Mouse (Mus musculus): Measurements from ENCODE around the gene Pgpep1. TPM values are rescaled to one million over a fixed set of nuclear protein-coding genes. Genes with fewer than 3 reads are reported as not detected.
A peak's percentile ranks its signal among the peaks of the same experiment; 100 is the strongest.

Gene Pgpep1
- polyA plus RNA-seq, 1 experiment from 2014 or later: 18.9 TPM

DNA sequence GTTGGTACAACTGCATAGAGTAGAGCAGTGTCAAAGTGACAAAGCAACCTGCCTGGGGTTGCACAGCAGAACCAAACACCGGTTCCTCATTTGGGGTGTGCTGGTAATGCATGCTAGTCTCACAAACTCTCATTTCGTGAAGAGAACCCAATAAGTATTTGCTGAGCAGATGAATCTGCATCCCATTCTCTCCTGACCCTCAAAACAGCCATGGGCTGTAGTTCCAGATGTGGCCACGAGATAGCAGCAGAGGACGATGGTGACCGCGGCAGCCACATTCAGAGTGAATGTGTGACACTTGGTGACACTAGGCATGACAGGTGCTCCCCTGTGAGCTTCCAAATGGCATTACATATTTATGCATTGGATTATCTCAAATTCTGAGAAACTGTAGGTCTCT lies 48.3 kb downstream of the Pgpep1 start:
- H3K9ac ChIP-seq (ENCODE audit: low read depth, low read length): peak overlapping the region; percentile 74
- peak overlapping the region; percentile 67 for H3K4me3 ChIP-seq (ENCODE audit: low read depth, low read length)
- WGBS (ENCODE audit: insufficient replicate concordance): 0% methylated on average over 6 of the region's 6 CpGs
- H3K27me3 ChIP-seq (ENCODE audit: control insufficient read depth, insufficient read depth, low read depth, low read length): peaks cover 12% of the 10 kb centered on the region
- peak overlapping the region; percentile 93 for H3K4me2 ChIP-seq (ENCODE audit: low read depth, low read length)
- no peaks in the 10 kb centered on the region for H3K9me3 ChIP-seq (replicated peaks; ENCODE audit: control insufficient read depth, low read length)
- peak; percentile 24; the same call in 1 of the 2 replicates for ATAC-seq (ENCODE audit: low read depth)
- H3K4me1 ChIP-seq (ENCODE audit: control insufficient read depth, low read depth, low read length): peaks cover 58% of the 10 kb centered on the region
- H3K27ac ChIP-seq (ENCODE audit: low read length): peak overlapping the region; percentile 78
- H3K36me3 ChIP-seq (ENCODE audit: control insufficient read depth, insufficient read depth): no peaks in the 10 kb centered on the region

DNA sequence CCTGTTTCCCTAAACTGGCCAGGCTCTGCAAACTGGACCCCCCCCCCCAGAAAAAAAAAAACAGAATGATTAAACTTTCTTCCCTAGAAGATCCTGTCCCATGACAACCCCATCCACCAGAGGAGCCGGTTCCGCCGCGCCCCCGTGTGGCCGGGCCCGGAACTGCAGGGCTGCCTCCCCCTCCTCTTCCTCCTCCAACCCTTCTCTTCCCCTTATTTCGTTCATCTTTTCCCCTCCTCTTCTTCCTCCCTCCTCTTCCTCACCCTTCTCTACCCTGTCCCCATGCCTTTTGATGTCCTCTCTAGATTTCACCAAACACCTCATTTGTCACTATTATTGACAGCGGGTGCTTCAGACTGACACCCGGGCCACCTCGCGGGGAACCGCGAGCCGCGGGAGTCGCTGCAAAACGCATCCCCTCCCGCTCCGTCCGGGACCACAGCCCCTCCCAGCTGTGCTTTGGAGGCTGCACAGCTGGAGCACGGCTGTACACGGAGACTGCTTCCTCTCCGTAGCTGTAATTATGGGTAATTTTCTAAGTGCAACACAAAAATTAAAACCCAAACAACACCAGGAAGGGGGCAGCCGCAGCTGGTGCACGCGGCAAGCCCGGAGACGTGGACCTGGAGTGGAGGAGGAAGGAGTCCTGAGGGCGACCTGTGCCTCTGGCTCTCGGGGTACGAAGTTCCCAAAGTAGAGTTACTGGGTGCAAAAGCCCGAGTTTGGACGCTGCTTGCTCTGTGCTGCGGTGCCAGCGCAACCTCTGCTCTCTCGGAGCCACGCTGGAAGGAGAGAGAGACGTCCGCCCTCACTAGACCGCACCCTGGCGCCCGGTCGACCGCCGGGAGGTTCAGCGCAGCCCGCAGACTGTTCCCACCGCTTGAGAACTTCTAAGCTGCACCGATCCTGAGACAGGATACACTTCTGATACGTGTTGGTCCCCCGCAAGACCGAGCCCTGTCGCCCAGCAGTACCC lies 49.1 kb downstream of the Pgpep1 start:
- Histone ChIP-seq H3K27ac (ENCODE audit: low read length) (peak overlapping the region; percentile 89), H3K4me3 (ENCODE audit: low read depth, low read length) (peak overlapping the region; percentile 67), H3K4me2 (ENCODE audit: low read depth, low read length) (peak overlapping the region; percentile 93), H3K36me3 (ENCODE audit: control insufficient read depth, insufficient read depth) (no peaks in the 10 kb centered on the region), H3K27me3 (ENCODE audit: control insufficient read depth, insufficient read depth, low read depth, low read length) (peaks cover 12% of the 10 kb centered on the region), H3K9me3 (replicated peaks; ENCODE audit: control insufficient read depth, low read length) (no peaks in the 10 kb centered on the region), H3K9ac (ENCODE audit: low read depth, low read length) (peak overlapping the region; percentile 74), H3K4me1 (ENCODE audit: control insufficient read depth, low read depth, low read length) (peaks cover 64% of the 10 kb centered on the region)
- ATAC-seq (ENCODE audit: low read depth): peak; percentile 41
- WGBS (ENCODE audit: insufficient replicate concordance): under 1% methylated on average over 54 of the region's 54 CpGs

DNA sequence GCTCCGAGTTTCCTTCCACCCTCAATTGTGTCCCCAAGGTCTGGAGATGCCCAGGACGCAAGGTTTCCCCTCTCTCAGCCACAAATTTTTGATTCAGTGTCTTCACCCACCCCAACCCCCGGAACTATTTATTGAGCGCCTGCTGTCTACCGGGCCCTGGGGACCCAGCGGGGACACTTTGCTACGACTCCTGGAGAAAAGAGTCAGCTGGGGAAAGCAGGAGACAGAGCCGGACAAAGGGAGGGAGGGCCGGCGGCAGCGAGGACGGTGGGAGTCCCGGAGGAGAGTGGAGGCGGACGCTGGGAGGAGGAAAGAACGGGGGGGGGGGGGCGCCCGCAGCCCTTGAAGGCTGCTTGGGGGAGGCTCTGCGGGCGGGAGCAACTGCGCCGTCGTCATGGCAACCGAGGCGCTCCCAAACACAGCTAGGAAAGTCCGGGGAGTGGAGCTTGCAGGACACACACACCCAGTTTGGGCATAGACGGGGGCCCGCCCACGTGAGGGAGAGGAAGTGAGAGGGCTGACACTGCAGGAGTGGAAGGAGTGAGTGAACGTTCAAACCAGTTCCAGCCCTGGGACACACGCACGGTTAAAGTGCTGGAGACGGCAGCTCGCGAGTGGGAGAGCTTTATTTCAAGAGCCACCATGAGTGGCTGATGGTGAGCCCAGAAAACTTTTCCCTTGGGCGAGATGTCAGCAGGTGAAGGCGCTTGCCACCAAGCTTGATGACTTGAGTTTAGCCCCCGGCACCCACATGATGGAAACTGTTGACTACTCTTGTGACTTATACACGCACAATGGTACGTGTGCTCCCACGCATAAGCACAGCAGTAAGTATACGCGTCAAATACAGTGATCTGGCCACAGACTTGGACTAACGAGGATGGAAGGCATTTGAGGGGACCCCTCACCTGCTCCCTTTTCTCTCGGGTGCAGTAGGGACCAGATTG lies 50.1 kb downstream of the Pgpep1 start:
- H3K36me3 ChIP-seq (ENCODE audit: control insufficient read depth, insufficient read depth): no peaks in the 10 kb centered on the region
- peak; percentile 66 for ATAC-seq (ENCODE audit: low read depth)
- peak overlapping the region; percentile 55 for H3K9ac ChIP-seq (ENCODE audit: low read depth, low read length)
- H3K4me2 ChIP-seq (ENCODE audit: low read depth, low read length): peak overlapping the region; percentile 93
- H3K9me3 ChIP-seq (replicated peaks; ENCODE audit: control insufficient read depth, low read length): no peaks in the 10 kb centered on the region
- peak overlapping the region; percentile 89 for H3K27ac ChIP-seq (ENCODE audit: low read length)
- peaks cover 61% of the 10 kb centered on the region for H3K4me1 ChIP-seq (ENCODE audit: control insufficient read depth, low read depth, low read length)
- WGBS (ENCODE audit: insufficient replicate concordance): under 1% methylated on average over 43 of the region's 45 CpGs
- H3K4me3 ChIP-seq (ENCODE audit: low read depth, low read length): peak overlapping the region; percentile 67
- H3K27me3 ChIP-seq (ENCODE audit: control insufficient read depth, insufficient read depth, low read depth, low read length): peaks cover 12% of the 10 kb centered on the region

DNA sequence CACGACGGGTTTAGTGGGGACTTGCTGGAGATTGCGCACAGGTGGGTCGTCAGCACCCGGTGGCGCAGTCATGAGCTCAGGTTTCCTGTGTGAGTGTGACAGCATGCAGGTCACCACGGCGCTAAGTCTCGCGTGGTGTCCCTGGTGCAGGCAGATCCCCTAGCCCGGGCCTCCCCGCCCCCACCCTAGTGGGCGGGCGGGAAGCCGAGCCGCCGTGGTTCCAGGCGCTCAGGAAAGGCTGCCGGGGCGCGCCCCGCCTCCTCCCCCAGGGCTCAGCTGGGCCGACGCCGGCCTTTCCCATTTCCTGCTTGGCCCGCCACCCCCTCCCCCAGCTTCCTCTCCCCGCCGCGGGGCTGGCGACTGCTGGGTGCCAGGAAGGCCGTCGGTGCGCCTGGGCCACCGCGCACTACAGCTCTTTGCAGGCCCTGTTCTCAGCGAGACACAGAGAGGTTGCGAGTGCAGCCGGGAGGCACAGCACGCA lies 50.8 kb downstream of the Pgpep1 start:
- Histone ChIP-seq H3K36me3 (ENCODE audit: control insufficient read depth, insufficient read depth) (no peaks in the 10 kb centered on the region), H3K9me3 (replicated peaks; ENCODE audit: control insufficient read depth, low read length) (no peaks in the 10 kb centered on the region), H3K4me3 (ENCODE audit: low read depth, low read length) (peak overlapping the region; percentile 67), H3K27ac (ENCODE audit: low read length) (peak overlapping the region; percentile 89), H3K4me1 (ENCODE audit: control insufficient read depth, low read depth, low read length) (peaks cover 60% of the 10 kb centered on the region), H3K9ac (ENCODE audit: low read depth, low read length) (peak overlapping the region; percentile 55), H3K4me2 (ENCODE audit: low read depth, low read length) (peak overlapping the region; percentile 93), H3K27me3 (ENCODE audit: control insufficient read depth, insufficient read depth, low read depth, low read length) (peaks cover 12% of the 10 kb centered on the region)
- 1% methylated on average over 39 of the region's 39 CpGs for WGBS (ENCODE audit: insufficient replicate concordance)
- peak; percentile 48 for ATAC-seq (ENCODE audit: low read depth)

DNA sequence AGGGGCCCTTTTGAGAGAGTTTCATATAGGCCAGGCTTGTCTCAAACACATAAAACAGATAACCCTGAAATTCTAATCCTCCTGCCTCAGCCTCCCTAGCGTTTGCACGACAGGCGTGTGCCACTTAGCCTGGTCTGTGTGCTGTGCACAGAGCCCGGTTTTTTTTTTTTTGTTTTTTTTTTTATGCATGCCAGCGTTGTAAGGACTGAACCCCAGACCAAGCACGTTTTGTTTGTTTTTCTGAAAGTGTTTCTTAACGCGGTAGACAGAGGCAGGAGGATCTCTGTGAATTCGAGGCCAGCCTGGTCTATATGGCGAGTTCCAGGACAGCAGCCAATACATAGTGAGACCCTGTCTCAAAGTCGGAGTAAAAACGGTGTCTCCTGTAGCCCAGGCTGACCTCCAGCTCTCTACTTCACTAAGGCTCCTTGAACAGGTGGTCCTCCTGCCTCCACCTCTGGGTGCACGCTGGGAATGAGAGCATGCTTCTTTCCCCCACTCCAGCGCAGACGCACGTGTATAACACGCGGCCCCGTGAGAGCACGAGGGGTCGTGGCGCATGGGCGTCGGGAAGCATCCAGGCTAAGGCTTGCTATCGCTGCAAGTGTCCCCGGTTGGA lies 51.3 kb downstream of the Pgpep1 start, which contains the start of gene Ssbp4:
Gene Ssbp4 (minus strand): TSS at position 124 of the 619 bp plus-strand sequence.
- peak within 1 kb of the TSS; percentile 81 for H3K9ac ChIP-seq (ENCODE audit: low read depth, low read length)
- peaks cover 12% of the 10 kb centered on the region for H3K27me3 ChIP-seq (ENCODE audit: control insufficient read depth, insufficient read depth, low read depth, low read length)
- no peak for ATAC-seq (ENCODE audit: low read depth)
- H3K27ac ChIP-seq (ENCODE audit: low read length): peak within 1 kb of the TSS; percentile 89
- H3K4me3 ChIP-seq (ENCODE audit: low read depth, low read length): peak within 1 kb of the TSS; percentile 76
- peaks cover 58% of the 10 kb centered on the region for H3K4me1 ChIP-seq (ENCODE audit: control insufficient read depth, low read depth, low read length)
- 2% methylated on average over 26 of the region's 26 CpGs for WGBS (ENCODE audit: insufficient replicate concordance)
- H3K9me3 ChIP-seq (replicated peaks; ENCODE audit: control insufficient read depth, low read length): no peaks in the 10 kb centered on the region
- H3K4me2 ChIP-seq (ENCODE audit: low read depth, low read length): peak within 1 kb of the TSS; percentile 93
- H3K36me3 ChIP-seq (ENCODE audit: control insufficient read depth, insufficient read depth): no peaks in the 10 kb centered on the region

DNA sequence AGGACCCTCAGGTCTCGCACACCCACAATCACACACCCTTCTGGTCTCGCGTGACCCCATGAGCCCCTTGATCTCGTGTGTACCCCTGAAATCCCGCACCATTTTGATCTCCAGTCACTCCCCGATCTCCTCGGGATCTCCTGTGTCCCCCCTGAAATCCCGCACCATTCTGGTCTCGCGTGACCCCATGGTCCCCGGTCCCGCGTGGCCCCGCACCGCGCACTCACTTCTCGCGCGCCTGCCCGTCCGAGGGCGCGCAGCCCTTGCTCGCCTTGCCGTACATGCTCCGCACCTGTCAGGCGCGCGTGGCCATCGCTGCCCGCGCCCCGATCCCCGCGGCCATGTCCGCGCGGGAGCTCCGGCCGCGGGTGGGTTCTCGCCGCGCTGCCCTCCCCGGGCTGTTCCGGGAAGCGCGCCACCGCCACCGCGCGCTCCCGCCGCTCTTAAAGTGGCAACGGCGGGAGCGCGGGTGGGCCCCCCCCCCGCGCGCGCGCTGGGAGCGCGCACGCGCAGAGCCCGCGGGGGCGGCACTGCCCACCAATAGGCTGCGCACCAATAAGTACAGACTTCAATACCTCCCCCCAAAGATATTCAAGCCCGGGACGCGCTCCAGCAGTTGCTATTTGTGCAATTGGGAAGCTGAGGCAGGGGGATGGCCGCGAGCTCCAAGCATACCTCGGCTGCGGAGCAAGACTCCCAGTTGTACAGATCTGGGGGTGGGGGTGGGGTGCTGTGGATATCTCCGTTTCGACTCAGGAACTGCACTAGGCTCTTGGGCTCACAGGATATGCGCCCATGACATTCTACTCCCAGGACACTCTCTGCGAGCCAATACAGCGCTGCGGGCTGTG lies 52.1 kb downstream of the Pgpep1 start:
- peak; percentile 25; the same call in 1 of the 2 replicates for ATAC-seq (ENCODE audit: low read depth)
- Histone ChIP-seq H3K9ac (ENCODE audit: low read depth, low read length) (peak overlapping the region; percentile 81), H3K9me3 (replicated peaks; ENCODE audit: control insufficient read depth, low read length) (no peaks in the 10 kb centered on the region), H3K27ac (ENCODE audit: low read length) (peak overlapping the region; percentile 65), H3K4me3 (ENCODE audit: low read depth, low read length) (peak overlapping the region; percentile 76), H3K4me2 (ENCODE audit: low read depth, low read length) (peak overlapping the region; percentile 93), H3K4me1 (ENCODE audit: control insufficient read depth, low read depth, low read length) (peaks cover 58% of the 10 kb centered on the region), H3K36me3 (ENCODE audit: control insufficient read depth, insufficient read depth) (no peaks in the 10 kb centered on the region), H3K27me3 (ENCODE audit: control insufficient read depth, insufficient read depth, low read depth, low read length) (peaks cover 12% of the 10 kb centered on the region)
- WGBS (ENCODE audit: insufficient replicate concordance): under 1% methylated on average over 76 of the region's 84 CpGs

DNA sequence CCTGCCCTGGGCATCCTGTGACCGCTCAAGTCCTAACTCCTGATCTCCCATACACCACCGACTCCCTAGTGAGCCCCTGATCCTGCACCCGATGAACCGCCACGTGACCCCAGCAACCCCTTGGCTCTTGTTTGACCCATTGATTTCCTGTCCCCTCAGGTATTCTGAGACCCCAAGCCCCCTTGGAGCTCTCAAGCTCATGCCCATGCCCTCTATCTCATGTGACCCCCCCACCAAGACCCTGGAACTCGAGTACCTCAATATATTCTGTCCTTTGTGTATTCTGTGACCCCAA lies 52.6 kb downstream of the Pgpep1 start:
- Histone ChIP-seq H3K36me3 (ENCODE audit: control insufficient read depth, insufficient read depth) (no peaks in the 10 kb centered on the region), H3K4me1 (ENCODE audit: control insufficient read depth, low read depth, low read length) (peaks cover 58% of the 10 kb centered on the region), H3K27me3 (ENCODE audit: control insufficient read depth, insufficient read depth, low read depth, low read length) (peaks cover 12% of the 10 kb centered on the region), H3K4me2 (ENCODE audit: low read depth, low read length) (peak overlapping the region; percentile 93), H3K4me3 (ENCODE audit: low read depth, low read length) (peak overlapping the region; percentile 76), H3K9ac (ENCODE audit: low read depth, low read length) (peak overlapping the region; percentile 81), H3K9me3 (replicated peaks; ENCODE audit: control insufficient read depth, low read length) (no peaks in the 10 kb centered on the region), H3K27ac (ENCODE audit: low read length) (peak overlapping the region; percentile 65; the same call in 1 of the 2 replicates)
- no peak for ATAC-seq (ENCODE audit: low read depth)
- 12% methylated on average over 6 of the region's 6 CpGs for WGBS (ENCODE audit: insufficient replicate concordance)

All from liver, embryonic 16.5 days (tissue).